Mouse (Mus musculus) heart, adult 2 months (tissue): ENCODE data around the gene Ikzf3.

ENCODE experiments used
- CTCF ChIP-seq: fragments of 200-600 bp; IDR thresholded peaks from 2 replicates; pipeline ENCODE4 v1.8.1; 2022; ENCODE audit warnings: antibody characterized with exemption, mild to moderate bottlenecking, moderate library complexity
- EP300 ChIP-seq: fragments of 200-500 bp; IDR thresholded peaks from 2 replicates; pipeline ENCODE4 v1.6.1; 2011; ENCODE audit warnings: low read depth, low read length, control low read depth; ENCODE audit not compliant: insufficient read depth
- POLR2A ChIP-seq: fragments of 200-500 bp; IDR thresholded peaks from 2 replicates; pipeline ENCODE4 v1.6.1; 2011; ENCODE audit warnings: mild to moderate bottlenecking, low read depth, low read length, control low read depth; ENCODE audit not compliant: insufficient read depth

- TF ChIP-seq CTCF (no peak), EP300 (no peak), POLR2A (peak; percentile 22; the same call in 1 of the 2 replicates)
Measured at GRCm38 (mm10) chr11:98586087-98586891, 40.5 kb upstream of the Ikzf3 start.
